Mouse (Mus musculus): ENCODE results near the gene Rab8a.

Gene Rab8a

GRCm38 (mm10) chr8:72211846-72212245 is 50.8 kb downstream of the Rab8a start:
- no peak for DNase-seq (ENCODE audit: low read depth, low spot score)

GRCm38 (mm10) chr8:72212751-72213150 is 51.8 kb downstream of the Rab8a start, which contains the start of gene Cib3:
Gene Cib3, minus strand, starts transcription at chr8:72212837.
- DNase-seq (ENCODE audit: low read depth, low spot score), result no peak

- DNase-seq (ENCODE audit: low read depth, low spot score), result no peak
Measured at GRCm38 (mm10) chr8:72213536-72213935, 52.5 kb downstream of the Rab8a start, which contains the start of gene Gm11034. Gene Gm11034, minus strand, starts transcription at chr8:72213636.

GRCm38 (mm10) chr8:72215060-72215459 is 54.1 kb downstream of the Rab8a start:
- DNase-seq (ENCODE audit: low read depth, low spot score), result no peak

GRCm38 (mm10) chr8:72215871-72216270 is 54.9 kb downstream of the Rab8a start:
- no peak for DNase-seq (ENCODE audit: low read depth, low spot score)

GRCm38 (mm10) chr8:72218781-72219540 is 58.0 kb downstream of the Rab8a start:
- no peak for DNase-seq (ENCODE audit: low read depth, low spot score)

- peak; percentile 90 for DNase-seq (ENCODE audit: low read depth, low spot score)
Measured at GRCm38 (mm10) chr8:72219541-72220363, 58.8 kb downstream of the Rab8a start, which contains the start of gene Fam32a. Gene Fam32a, plus strand, starts transcription at chr8:72219730.

GRCm38 (mm10) chr8:72220758-72221157 is 59.8 kb downstream of the Rab8a start:
- DNase-seq (ENCODE audit: low read depth, low spot score), result no peak

GRCm38 (mm10) chr8:72222656-72223055 is 61.7 kb downstream of the Rab8a start:
- no peak for DNase-seq (ENCODE audit: low read depth, low spot score)
